Mouse (Mus musculus) limb, embryonic 11.5 days (tissue): ENCODE measurements at regions not wholly inside any gene's neighbourhood (a gene's known extent, or its start where the extent isn't known, plus 50 kb on each side); places are given as distances from the start of the nearest gene placed in this dataset.

Experiments used
- ATAC-seq: fragments of 200-750 bp; cut with Nextera tagmentation; 2 replicates; pipeline ENCODE4 v1.8.0; 2017; ENCODE audit warnings: low read depth; ENCODE audit not compliant: insufficient number of reproducible peaks, low FRiP score, low TSS enrichment
- DNase-seq: peaks from one replicate; pipeline ENCODE4 v3.0.0-alpha.2; 2015; ENCODE audit warnings: low spot score
- H3K27ac ChIP-seq: fragments of 300-500 bp; sonication (generic); replicated peaks from 2 replicates; pipeline ENCODE4 v1.5.1; 2014; ENCODE audit warnings: low read depth, mild to moderate bottlenecking, low read length
- H3K27me3 ChIP-seq: fragments of 300-500 bp; sonication (generic); 2 replicates; pipeline ENCODE4 v1.6.1; 2014; ENCODE audit warnings: mild to moderate bottlenecking, low read length, mixed read lengths; ENCODE audit not compliant: control insufficient read depth, insufficient read depth
- H3K36me3 ChIP-seq: fragments of 300-500 bp; sonication (generic); 2 replicates; pipeline ENCODE4 v1.6.1; 2014; ENCODE audit warnings: mild to moderate bottlenecking, low read length, moderate library complexity, mixed read lengths; ENCODE audit not compliant: control insufficient read depth, insufficient read depth
- H3K4me1 ChIP-seq: fragments of 300-500 bp; sonication (generic); 2 replicates; pipeline ENCODE4 v1.6.1; 2014; ENCODE audit warnings: low read length, mixed read lengths; ENCODE audit not compliant: control insufficient read depth, insufficient read depth
- H3K4me2 ChIP-seq: fragments of 300-500 bp; sonication (generic); 2 replicates; pipeline ENCODE4 v1.6.1; 2014; ENCODE audit warnings: low read depth, mild to moderate bottlenecking, moderate library complexity; ENCODE audit not compliant: severe bottlenecking
- H3K4me3 ChIP-seq: fragments of 300-500 bp; sonication (generic); 2 replicates; pipeline ENCODE4 v1.5.1; 2014; ENCODE audit warnings: low read depth, low read length
- H3K9ac ChIP-seq: fragments of 300-500 bp; sonication (generic); 2 replicates; pipeline ENCODE4 v1.6.1; 2014; ENCODE audit warnings: mild to moderate bottlenecking, low read length
- H3K9me3 ChIP-seq: fragments of 300-500 bp; sonication (generic); 2 replicates; pipeline ENCODE4 v1.6.1; 2016; ENCODE audit warnings: low read length; ENCODE audit not compliant: control insufficient read depth
- WGBS: fragments of 180-500 bp; shearing (Covaris S2); extraction: QIAGEN DNeasy Blood & Tissue Kit; methylation state at CpG from one replicate; pipeline ENCODE4 v1.1.7; 2014; 5-methylcytosine and 5-hydroxymethylcytosine counted together

GRCm38 (mm10) chr14:69107796-69108195, 186.3 kb downstream of the Synb start:
- DNase-seq (no peak), ATAC-seq (no peak)
- Histone ChIP-seq H3K4me1 (no peaks in the 10 kb centered on the region), H3K27me3 (no peaks in the 10 kb centered on the region), H3K4me2 (no peak overlapping the region), H3K36me3 (no peaks in the 10 kb centered on the region), H3K9ac (no peak overlapping the region), H3K9me3 (no peaks in the 10 kb centered on the region), H3K4me3 (no peak overlapping the region), H3K27ac (no peak overlapping the region)
- WGBS: 93% methylated on average over 5 of the region's 5 CpGs

DNA sequence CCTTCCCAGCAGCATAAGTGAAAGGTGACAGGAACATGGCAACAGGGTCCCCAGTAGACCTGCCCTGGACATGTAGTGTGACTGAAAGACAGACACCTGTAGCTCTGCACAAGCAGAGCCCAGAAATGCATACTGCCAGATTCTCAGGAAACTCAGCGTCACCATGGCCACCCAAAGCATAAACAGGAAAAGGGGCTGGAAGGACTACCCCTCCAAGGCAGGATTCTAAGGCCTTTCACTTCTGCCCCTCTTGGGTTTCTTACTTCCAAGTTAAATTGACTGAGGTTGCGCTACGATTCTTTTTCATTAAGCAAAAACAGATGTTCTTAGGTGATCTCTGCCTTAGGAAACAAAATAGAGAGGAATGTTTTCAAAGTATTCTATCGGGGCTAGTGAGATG, 189.5 kb downstream of the Synb start:
- no peaks in the 10 kb centered on the region for H3K4me1 ChIP-seq
- H3K9me3 ChIP-seq: no peaks in the 10 kb centered on the region
- WGBS: 30% methylated on average over 4 of the region's 4 CpGs
- H3K4me3 ChIP-seq: no peak overlapping the region
- ATAC-seq: no peak
- no peak overlapping the region for H3K27ac ChIP-seq
- H3K9ac ChIP-seq: no peak overlapping the region
- H3K36me3 ChIP-seq: no peaks in the 10 kb centered on the region
- no peak overlapping the region for H3K4me2 ChIP-seq
- peak; percentile 27 for DNase-seq
- no peaks in the 10 kb centered on the region for H3K27me3 ChIP-seq

- H3K4me2 ChIP-seq: no peak overlapping the region
- no peaks in the 10 kb centered on the region for H3K9me3 ChIP-seq
- H3K4me3 ChIP-seq: no peak overlapping the region
- no peaks in the 10 kb centered on the region for H3K4me1 ChIP-seq
- DNase-seq: no peak
- no peaks in the 10 kb centered on the region for H3K27me3 ChIP-seq
- H3K27ac ChIP-seq: no peak overlapping the region
- ATAC-seq: no peak
- H3K36me3 ChIP-seq: no peaks in the 10 kb centered on the region
- WGBS: 77% methylated on average over 6 of the region's 6 CpGs
- no peak overlapping the region for H3K9ac ChIP-seq
Observed at GRCm38 (mm10) chr14:69103371-69104009, 190.6 kb downstream of the Synb start.

DNA sequence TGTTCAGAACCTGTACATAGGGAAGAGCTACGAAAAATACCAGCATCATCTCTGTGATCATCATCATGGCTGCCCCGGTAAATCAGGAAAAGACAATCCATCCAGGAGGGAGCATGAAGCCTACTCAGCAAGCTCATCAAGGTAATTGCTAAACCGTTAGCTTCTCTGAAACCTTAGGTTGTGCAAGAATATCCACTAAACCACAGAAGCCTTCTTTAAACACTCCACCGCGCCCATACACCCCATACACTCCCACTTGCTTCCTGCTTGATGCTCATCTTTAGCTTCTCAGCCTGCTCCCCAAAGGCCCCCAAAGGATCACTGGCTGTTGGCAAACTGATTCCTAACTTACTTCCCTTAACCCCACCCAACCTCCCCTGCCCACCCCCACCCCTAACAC, 193.2 kb downstream of the Synb start:
- 90% methylated on average over 5 of the region's 5 CpGs for WGBS
- H3K9ac ChIP-seq: no peak overlapping the region

DNA sequence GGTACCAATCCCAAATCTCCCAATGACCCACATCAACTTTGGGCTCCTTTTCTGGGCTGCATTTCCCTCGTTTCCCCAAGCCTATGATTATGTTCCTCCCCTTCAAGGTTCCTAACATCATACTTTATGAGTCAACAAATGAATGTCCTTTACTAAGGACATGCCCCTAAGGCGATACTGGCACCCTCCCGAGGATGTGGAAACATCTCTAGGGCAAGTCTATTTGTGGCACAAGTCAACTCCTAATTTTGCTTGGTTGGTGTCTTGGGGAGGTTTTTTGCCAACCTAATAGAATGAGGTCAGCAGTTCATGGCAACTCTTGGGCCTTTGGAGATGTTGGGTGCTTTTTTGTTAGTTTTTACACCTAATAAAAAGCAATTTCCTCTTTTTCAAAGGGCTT, 198.5 kb downstream of the Synb start:
- no peaks in the 10 kb centered on the region for H3K4me1 ChIP-seq
- no peak overlapping the region for H3K9ac ChIP-seq
- DNase-seq (peak; percentile 5), ATAC-seq (no peak)
- WGBS: 88% methylated on average over 3 of the region's 3 CpGs
- H3K27ac ChIP-seq: no peak overlapping the region
- H3K9me3 ChIP-seq: no peaks in the 10 kb centered on the region
- H3K27me3 ChIP-seq: no peaks in the 10 kb centered on the region
- H3K4me3 ChIP-seq: no peak overlapping the region
- H3K36me3 ChIP-seq: no peaks in the 10 kb centered on the region
- H3K4me2 ChIP-seq: no peak overlapping the region

More for the DNA sequence above, 193.2 kb downstream of the Synb start:
- no peak overlapping the region for H3K4me2 ChIP-seq
- H3K36me3 ChIP-seq: no peaks in the 10 kb centered on the region
- no peak overlapping the region for H3K27ac ChIP-seq
- no peaks in the 10 kb centered on the region for H3K27me3 ChIP-seq
- H3K9me3 ChIP-seq: no peaks in the 10 kb centered on the region
- ATAC-seq (no peak), DNase-seq (no peak)
- H3K4me1 ChIP-seq: no peaks in the 10 kb centered on the region
- H3K4me3 ChIP-seq: no peak overlapping the region
